Mouse (Mus musculus) stomach, embryonic 15.5 days (tissue): ENCODE results near the gene Runx1. TPM values are rescaled to one million over a fixed set of nuclear protein-coding genes. Genes with fewer than 3 reads are reported as not detected.

Experiments used
- ATAC-seq: fragments of 200-750 bp; cut with Nextera tagmentation; 2 replicates; pipeline ENCODE4 v1.8.0; 2017; ENCODE audit warnings: low read depth, moderate number of reproducible peaks, moderate TSS enrichment; ENCODE audit not compliant: insufficient read depth, low FRiP score
- H3K27ac ChIP-seq: fragments of 300-500 bp; sonication (generic); 2 replicates; pipeline ENCODE4 v1.5.1; 2015; ENCODE audit warnings: mild to moderate bottlenecking, inconsistent platforms
- H3K27me3 ChIP-seq: fragments of 300-500 bp; sonication (generic); replicated peaks from 2 replicates; pipeline ENCODE4 v1.6.1; 2015; ENCODE audit warnings: inconsistent platforms
- H3K36me3 ChIP-seq: fragments of 300-500 bp; sonication (generic); 2 replicates; pipeline ENCODE4 v1.6.1; 2015; ENCODE audit warnings: inconsistent platforms
- H3K4me1 ChIP-seq: fragments of 300-500 bp; sonication (generic); 2 replicates; pipeline ENCODE4 v1.6.1; 2015; ENCODE audit warnings: inconsistent platforms
- H3K4me2 ChIP-seq: fragments of 300-500 bp; sonication (generic); 2 replicates; pipeline ENCODE4 v1.6.1; 2015; ENCODE audit warnings: mild to moderate bottlenecking, inconsistent platforms
- H3K4me3 ChIP-seq: fragments of 300-500 bp; sonication (generic); replicated peaks from 2 replicates; pipeline ENCODE4 v1.5.1; 2015; ENCODE audit warnings: inconsistent platforms
- H3K9ac ChIP-seq: fragments of 300-500 bp; sonication (generic); 2 replicates; pipeline ENCODE4 v1.6.1; 2015; ENCODE audit warnings: inconsistent platforms
- H3K9me3 ChIP-seq: fragments of 300-500 bp; sonication (generic); 2 replicates; pipeline ENCODE4 v1.6.1; 2016; ENCODE audit warnings: inconsistent platforms
- WGBS: fragments of 180-500 bp; shearing (Covaris S2); methylation state at CpG from one replicate; pipeline ENCODE4 v1.1.7; 2015; 5-methylcytosine and 5-hydroxymethylcytosine counted together
- polyA plus RNA-seq: library from polyadenylated mRNA; unstranded; fragments of >200 nt; fragmentation: Nextera tagmentation; extraction: Ambion mirVana; gene quantifications from 2 replicates; pipeline ENCODE4 v1.2.1, GENCODE M21; 2015

Runx1 gene
- polyA plus RNA-seq, 1 experiment from 2014 or later = 7.1 TPM

- Histone ChIP-seq H3K4me2 (no peak overlapping the region), H3K9ac (no peak overlapping the region), H3K4me3 (no peak overlapping the region), H3K27me3 (no peaks in the 10 kb centered on the region), H3K27ac (no peak overlapping the region), H3K36me3 (no peaks in the 10 kb centered on the region), H3K9me3 (no peaks in the 10 kb centered on the region), H3K4me1 (no peaks in the 10 kb centered on the region)
- WGBS = 88% methylated on average over 6 of the region's 6 CpGs
- no peak for ATAC-seq
Observed at GRCm38 (mm10) chr16:92852276-92852675, 26.3 kb upstream of the Runx1 start.

- Histone ChIP-seq H3K27ac (no peak overlapping the region), H3K4me1 (no peaks in the 10 kb centered on the region), H3K4me3 (no peak overlapping the region), H3K36me3 (no peaks in the 10 kb centered on the region), H3K4me2 (no peak overlapping the region), H3K27me3 (no peaks in the 10 kb centered on the region), H3K9me3 (no peaks in the 10 kb centered on the region), H3K9ac (no peak overlapping the region)
- WGBS = 69% methylated on average over 3 of the region's 3 CpGs
- no peak for ATAC-seq
Observed at GRCm38 (mm10) chr16:92850416-92850815, 24.5 kb upstream of the Runx1 start.

GRCm38 (mm10) chr16:92847762-92848300, 21.9 kb upstream of the Runx1 start:
- 54% methylated on average over 3 of the region's 3 CpGs for WGBS
- Histone ChIP-seq H3K9ac (no peak overlapping the region), H3K4me1 (no peaks in the 10 kb centered on the region), H3K9me3 (no peaks in the 10 kb centered on the region), H3K27me3 (no peaks in the 10 kb centered on the region), H3K4me2 (no peak overlapping the region), H3K4me3 (no peak overlapping the region), H3K36me3 (no peaks in the 10 kb centered on the region), H3K27ac (no peak overlapping the region)
- ATAC-seq = no peak

GRCm38 (mm10) chr16:92845244-92846225, 19.6 kb upstream of the Runx1 start:
- H3K27ac ChIP-seq = peak overlapping the region; percentile 72

GRCm38 (mm10) chr16:92838709-92839108, 12.8 kb upstream of the Runx1 start:
- Histone ChIP-seq H3K36me3 (no peaks in the 10 kb centered on the region), H3K4me3 (no peak overlapping the region), H3K9ac (no peak overlapping the region), H3K27ac (no peak overlapping the region), H3K27me3 (no peaks in the 10 kb centered on the region), H3K4me2 (no peak overlapping the region), H3K4me1 (no peaks in the 10 kb centered on the region), H3K9me3 (no peaks in the 10 kb centered on the region)
- ATAC-seq = no peak

More at GRCm38 (mm10) chr16:92845244-92846225, 19.6 kb upstream of the Runx1 start:
- Histone ChIP-seq H3K4me2 (peak overlapping the region; percentile 23), H3K4me3 (no peak overlapping the region), H3K4me1 (no peaks in the 10 kb centered on the region), H3K9me3 (no peaks in the 10 kb centered on the region), H3K9ac (no peak overlapping the region), H3K36me3 (no peaks in the 10 kb centered on the region), H3K27me3 (no peaks in the 10 kb centered on the region)
- ATAC-seq = peak; percentile 53; the same call in 1 of the 2 replicates
- WGBS = 36% methylated on average over 26 of the region's 26 CpGs

GRCm38 (mm10) chr16:92831341-92831740, 5.4 kb upstream of the Runx1 start:
- WGBS = 91% methylated on average over 2 of the region's 2 CpGs

GRCm38 (mm10) chr16:92830479-92830878, 4.5 kb upstream of the Runx1 start:
- ATAC-seq = no peak
- H3K27ac ChIP-seq = no peak overlapping the region
- H3K27me3 ChIP-seq = no peaks in the 10 kb centered on the region
- WGBS = 49% methylated on average over 14 of the region's 14 CpGs
- H3K4me1 ChIP-seq = no peaks in the 10 kb centered on the region
- H3K4me3 ChIP-seq = no peak overlapping the region
- H3K9me3 ChIP-seq = no peaks in the 10 kb centered on the region
- no peaks in the 10 kb centered on the region for H3K36me3 ChIP-seq
- no peak overlapping the region for H3K9ac ChIP-seq
- H3K4me2 ChIP-seq = no peak overlapping the region

More at GRCm38 (mm10) chr16:92831341-92831740, 5.4 kb upstream of the Runx1 start:
- H3K4me1 ChIP-seq = no peaks in the 10 kb centered on the region
- no peak overlapping the region for H3K9ac ChIP-seq
- H3K4me2 ChIP-seq = no peak overlapping the region
- ATAC-seq = no peak
- no peaks in the 10 kb centered on the region for H3K9me3 ChIP-seq
- H3K27me3 ChIP-seq = no peaks in the 10 kb centered on the region
- no peaks in the 10 kb centered on the region for H3K36me3 ChIP-seq
- H3K27ac ChIP-seq = no peak overlapping the region
- no peak overlapping the region for H3K4me3 ChIP-seq

GRCm38 (mm10) chr16:92828308-92828862, 2.4 kb upstream of the Runx1 start:
- no peak overlapping the region for H3K27ac ChIP-seq
- 57% methylated on average over 8 of the region's 8 CpGs for WGBS
- H3K9ac ChIP-seq = no peak overlapping the region
- no peak overlapping the region for H3K4me2 ChIP-seq
- no peaks in the 10 kb centered on the region for H3K9me3 ChIP-seq
- H3K27me3 ChIP-seq = no peaks in the 10 kb centered on the region
- H3K4me1 ChIP-seq = no peaks in the 10 kb centered on the region
- no peak for ATAC-seq
- no peaks in the 10 kb centered on the region for H3K36me3 ChIP-seq
- no peak overlapping the region for H3K4me3 ChIP-seq

- 56% methylated on average over 7 of the region's 7 CpGs for WGBS
- no peak overlapping the region for H3K27ac ChIP-seq
- H3K36me3 ChIP-seq = no peaks in the 10 kb centered on the region
- no peak overlapping the region for H3K4me2 ChIP-seq
- H3K9me3 ChIP-seq = no peaks in the 10 kb centered on the region
- H3K4me3 ChIP-seq = no peak overlapping the region
- no peaks in the 10 kb centered on the region for H3K4me1 ChIP-seq
- no peak for ATAC-seq
- H3K9ac ChIP-seq = no peak overlapping the region
- no peaks in the 10 kb centered on the region for H3K27me3 ChIP-seq
Observed at GRCm38 (mm10) chr16:92827663-92828307, 1.8 kb upstream of the Runx1 start.

- Histone ChIP-seq H3K36me3 (no peaks in the 10 kb centered on the region), H3K9me3 (no peaks in the 10 kb centered on the region), H3K4me1 (0 out of 2 replicates have a peak, but pooled peaks cover 5% of the 10 kb centered on the region), H3K9ac (no peak overlapping the region), H3K4me3 (no peak overlapping the region), H3K27me3 (no peaks in the 10 kb centered on the region), H3K27ac (no peak overlapping the region), H3K4me2 (no peak overlapping the region)
- 92% methylated on average over 6 of the region's 6 CpGs for WGBS
- no peak for ATAC-seq
Observed at GRCm38 (mm10) chr16:92826683-92827082, 734 bp upstream of the Runx1 start.

- no peak overlapping the region for H3K9ac ChIP-seq
- no peaks in the 10 kb centered on the region for H3K27me3 ChIP-seq
- peak; percentile 57; the same call in 1 of the 2 replicates for ATAC-seq
- 0 out of 2 replicates have a peak, but pooled peaks cover 5% of the 10 kb centered on the region for H3K4me1 ChIP-seq
- H3K4me3 ChIP-seq = peak overlapping the region; percentile 7; the same call in 1 of the 2 replicates
- no peaks in the 10 kb centered on the region for H3K36me3 ChIP-seq
- no peak overlapping the region; the same call in 1 of the 2 replicates for H3K4me2 ChIP-seq
- 62% methylated on average over 18 of the region's 18 CpGs for WGBS
- no peak overlapping the region for H3K27ac ChIP-seq
- no peaks in the 10 kb centered on the region for H3K9me3 ChIP-seq
Observed at GRCm38 (mm10) chr16:92825204-92825843, 625 bp downstream of the Runx1 start.
